Mouse (Mus musculus) left cerebral cortex, adult 2 months (tissue): ENCODE results near the gene Twsg1. TPM values are rescaled to one million over a fixed set of nuclear protein-coding genes. Genes with fewer than 3 reads are reported as not detected.

Source experiments
- DNase-seq, 2 experiments: peaks; one replicate each; pipeline ENCODE4 v3.0.0; 2021 to 2022; ENCODE audit warnings: low spot score in 2 of 2, mixed read lengths in 1 of 2; ENCODE audit errors: extremely low spot score in 1 of 2
- H3K27ac ChIP-seq: fragments of 200-600 bp; 2 replicates; pipeline ENCODE4 v1.8.1; 2022
- H3K4me3 ChIP-seq: fragments of 200-600 bp; 2 replicates; pipeline ENCODE4 v1.8.1; 2022
- CTCF ChIP-seq: fragments of 200-600 bp; IDR thresholded peaks from 2 replicates; pipeline ENCODE4 v1.8.1; 2022; ENCODE audit warnings: antibody characterized with exemption, mild to moderate bottlenecking, moderate library complexity
- intact Hi-C: fragments of 180-260 bp; cut with DNase I; formaldehyde crosslinking; loops from one replicate; pipeline ENCODE4 v1.15.1; 2025
- total RNA-seq, 2 experiments: library from RNA; stranded (reverse); gene quantifications; 2 replicates each; pipeline ENCODE4 v1.2.3; 2021

Gene Twsg1
- total RNA-seq, 2 experiments from 2014 or later = 22.8 to 27.3 TPM

- Histone ChIP-seq H3K27ac (peak overlapping the region; percentile 66; the same call in 1 of the 2 replicates), H3K4me3 (no peak overlapping the region)
- intact Hi-C loops = loop anchor here (5.0 kb wide), 1 partner anchor 43 kb away; the partner anchor contains the start of gene Ralbp1
- no peak for DNase-seq
- TF ChIP-seq CTCF = no peak
Measured at GRCm38 (mm10) chr17:65930158-65930826, 20.7 kb downstream of the Twsg1 start.

GRCm38 (mm10) chr17:65929319-65929978 lies 21.6 kb downstream of the Twsg1 start:
- no peak for TF ChIP-seq CTCF
- DNase-seq = no peak
- Histone ChIP-seq H3K27ac (no peak overlapping the region), H3K4me3 (no peak overlapping the region)
- intact Hi-C loops = no loop called here

- TF ChIP-seq CTCF = no peak
- H3K4me3 ChIP-seq = no peak overlapping the region
- no peak overlapping the region for H3K27ac ChIP-seq
- intact Hi-C loops = no loop called here
- no peak for DNase-seq
Measured at GRCm38 (mm10) chr17:65927077-65927476, 23.9 kb downstream of the Twsg1 start.

- no peak overlapping the region for H3K4me3 ChIP-seq
- no peak for DNase-seq
- no peak overlapping the region for H3K27ac ChIP-seq
- intact Hi-C loops = no loop called here
- TF ChIP-seq CTCF = no peak
Measured at GRCm38 (mm10) chr17:65924218-65924617, 26.8 kb downstream of the Twsg1 start.

- no peak for TF ChIP-seq CTCF
- intact Hi-C loops = no loop called here
- Histone ChIP-seq H3K27ac (no peak overlapping the region), H3K4me3 (no peak overlapping the region)
- no peak for DNase-seq
Measured at GRCm38 (mm10) chr17:65921975-65922374, 29.1 kb downstream of the Twsg1 start.

- Histone ChIP-seq H3K27ac (no peak overlapping the region), H3K4me3 (no peak overlapping the region)
- TF ChIP-seq CTCF = no peak
- no peak for DNase-seq
- intact Hi-C loops = no loop called here
Measured at GRCm38 (mm10) chr17:65919235-65919634, 31.8 kb downstream of the Twsg1 start.

GRCm38 (mm10) chr17:65916135-65916668 lies 34.8 kb downstream of the Twsg1 start:
- H3K27ac ChIP-seq = peak overlapping the region; percentile 77
- intact Hi-C loops = loop anchor here (1.0 kb wide), 1 partner anchor 30 kb away; no protein-coding TSS in a partner anchor
- 0 out of 2 replicates have a peak overlapping the region, but pooled peaks have one; percentile 16 for H3K4me3 ChIP-seq
- no peak for TF ChIP-seq CTCF
- peak; percentile 73 to 75 for DNase-seq

GRCm38 (mm10) chr17:65914083-65914482 lies 36.9 kb downstream of the Twsg1 start:
- intact Hi-C loops = no loop called here
- DNase-seq = no peak
- H3K27ac ChIP-seq = no peak overlapping the region
- H3K4me3 ChIP-seq = no peak overlapping the region
- TF ChIP-seq CTCF = no peak

GRCm38 (mm10) chr17:65912202-65912601 lies 38.8 kb downstream of the Twsg1 start:
- Histone ChIP-seq H3K4me3 (no peak overlapping the region), H3K27ac (no peak overlapping the region)
- TF ChIP-seq CTCF = no peak
- no peak for DNase-seq
- intact Hi-C loops = no loop called here

GRCm38 (mm10) chr17:65911285-65912069 lies 39.5 kb downstream of the Twsg1 start:
- Histone ChIP-seq H3K4me3 (no peak overlapping the region), H3K27ac (no peak overlapping the region)
- intact Hi-C loops = no loop called here
- TF ChIP-seq CTCF = no peak
- no peak for DNase-seq

GRCm38 (mm10) chr17:65908270-65908669 lies 42.8 kb downstream of the Twsg1 start:
- no peak for TF ChIP-seq CTCF

More at GRCm38 (mm10) chr17:65908270-65908669, 42.8 kb downstream of the Twsg1 start:
- no peak for DNase-seq
- H3K4me3 ChIP-seq = no peak overlapping the region
- no peak overlapping the region for H3K27ac ChIP-seq
- intact Hi-C loops = no loop called here
